Mouse (Mus musculus) left cerebral cortex, postnatal 14 days (tissue): ENCODE measurements around the gene Ptpn13. TPM values are rescaled to one million over a fixed set of nuclear protein-coding genes. Genes with fewer than 3 reads are reported as not detected.

Source experiments
- DNase-seq, 2 experiments: peaks; one replicate each; pipeline ENCODE4 v3.0.0; 2021 to 2022; ENCODE audit warnings: low spot score in 2 of 2, mixed read lengths in 1 of 2
- intact Hi-C: fragments of 180-260 bp; cut with DNase I; formaldehyde crosslinking; loops from one replicate; pipeline ENCODE4 v1.15.1; 2025
- total RNA-seq, 2 experiments: library from RNA; stranded (reverse); gene quantifications; 2 replicates each; pipeline ENCODE4 v1.2.3; 2021

The Ptpn13 gene
- total RNA-seq, 2 experiments from 2014 or later: 8.3 to 9.6 TPM

- no peak for DNase-seq
- intact Hi-C loops: no loop called here
These were observed 6.1 kb upstream of the Ptpn13 start for GRCm38 (mm10) chr5:103418886-103419285.

- no peak for DNase-seq
- intact Hi-C loops: no loop called here
These were observed 4.4 kb upstream of the Ptpn13 start for GRCm38 (mm10) chr5:103420568-103420967.

- intact Hi-C loops: no loop called here
These were observed 2.4 kb upstream of the Ptpn13 start for GRCm38 (mm10) chr5:103422609-103423008.

DNA sequence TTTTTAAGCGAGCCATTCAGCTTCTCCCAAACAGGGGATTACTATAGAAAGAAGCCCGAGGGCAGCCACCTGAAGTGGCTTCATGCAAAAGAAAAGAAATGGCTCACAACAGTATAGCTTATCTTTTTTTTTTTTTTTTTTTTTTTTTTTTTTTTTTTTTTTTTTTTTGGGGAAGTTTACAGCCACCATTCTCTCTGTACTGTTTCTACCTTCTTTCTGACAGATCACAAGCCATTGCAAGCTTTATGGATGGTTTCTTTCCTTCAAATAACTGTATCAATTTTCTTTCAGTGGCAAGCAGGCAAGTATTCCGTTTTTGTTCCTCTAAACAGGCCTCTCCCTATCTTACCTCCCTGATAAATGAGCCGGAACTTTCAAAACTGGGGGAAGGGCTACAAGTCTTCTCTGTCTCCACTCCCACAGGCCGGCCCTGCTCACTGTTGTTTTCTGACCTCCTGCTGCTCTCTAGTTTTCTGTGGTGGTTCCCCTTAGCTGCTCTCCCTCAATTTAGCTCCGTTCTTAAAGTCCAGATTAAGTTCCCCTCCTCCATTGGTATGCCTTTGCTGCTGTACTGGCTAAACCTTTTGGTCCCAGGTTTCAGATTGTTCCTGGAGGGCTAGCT, 1.6 kb upstream of the Ptpn13 start:
- intact Hi-C loops: no loop called here
- DNase-seq: no peak

More at GRCm38 (mm10) chr5:103422609-103423008, 2.4 kb upstream of the Ptpn13 start:
- no peak for DNase-seq

DNA sequence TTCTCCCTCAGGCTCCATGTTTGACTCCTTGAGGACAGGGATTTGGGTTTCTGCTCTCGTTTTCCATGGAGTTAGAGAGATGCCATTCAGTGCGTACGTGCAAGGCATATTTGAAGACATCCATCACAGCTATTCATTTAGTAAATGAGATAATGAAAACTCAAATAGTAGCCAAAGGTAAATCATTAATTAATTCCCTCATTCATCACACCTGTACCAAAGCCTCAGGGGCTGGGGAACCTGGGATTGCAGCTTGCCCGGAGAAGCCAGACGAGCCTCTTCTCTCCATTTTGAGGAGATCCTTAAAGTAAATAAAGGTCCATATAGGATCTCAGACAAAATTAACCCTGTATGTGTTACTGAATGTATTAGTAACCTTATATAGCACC, 1.1 kb upstream of the Ptpn13 start:
- intact Hi-C loops: no loop called here
- no peak for DNase-seq

- intact Hi-C loops: no loop called here
- DNase-seq: peak in 1 of 2 experiments; percentile 29
These were observed 505 bp downstream of the Ptpn13 start for GRCm38 (mm10) chr5:103425363-103426031.

GRCm38 (mm10) chr5:103426250-103426649, 1.3 kb downstream of the Ptpn13 start:
- intact Hi-C loops: no loop called here
- no peak for DNase-seq

DNA sequence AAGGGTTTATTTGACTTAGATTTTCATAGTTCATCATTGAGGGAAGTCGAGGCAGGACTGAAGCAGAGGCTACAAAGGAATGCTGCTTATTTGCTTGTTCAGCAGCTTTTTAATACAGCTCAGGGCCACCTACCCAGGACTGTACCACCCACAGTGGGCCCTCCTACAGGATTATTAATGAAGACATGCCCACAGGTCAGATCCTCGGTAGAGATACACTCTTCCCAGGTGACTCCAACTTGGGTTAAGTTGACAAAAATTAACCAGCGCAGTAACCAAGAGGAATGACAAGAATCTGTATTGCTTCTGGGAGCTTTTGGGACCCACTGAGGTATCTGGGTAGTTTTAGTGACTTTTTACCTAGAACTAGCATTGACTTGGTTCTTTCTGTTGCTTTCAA, 6.0 kb downstream of the Ptpn13 start:
- intact Hi-C loops: no loop called here
- DNase-seq: no peak

DNA sequence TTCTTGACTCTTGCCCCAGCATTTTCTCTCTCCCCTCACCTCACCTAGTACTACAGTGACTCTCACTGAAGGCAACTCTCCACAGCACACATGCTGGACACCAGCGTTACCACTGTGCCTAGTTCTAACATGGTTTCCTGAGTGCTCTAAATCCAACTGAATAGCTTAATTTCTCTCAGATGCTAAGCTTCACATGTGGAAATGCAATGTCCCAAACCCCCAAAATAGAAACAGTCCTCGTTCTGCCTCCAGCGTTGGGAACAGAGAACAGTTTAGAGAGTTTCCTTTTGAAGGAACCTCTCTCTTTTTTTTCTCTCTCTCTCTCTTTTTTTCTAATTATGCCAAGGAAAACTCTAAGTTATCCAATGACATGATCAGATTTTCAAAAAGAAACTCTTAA, 6.5 kb downstream of the Ptpn13 start:
- intact Hi-C loops: no loop called here
- no peak for DNase-seq

- no peak for DNase-seq
- intact Hi-C loops: no loop called here
These were observed 11.3 kb downstream of the Ptpn13 start for GRCm38 (mm10) chr5:103436039-103436944.

DNA sequence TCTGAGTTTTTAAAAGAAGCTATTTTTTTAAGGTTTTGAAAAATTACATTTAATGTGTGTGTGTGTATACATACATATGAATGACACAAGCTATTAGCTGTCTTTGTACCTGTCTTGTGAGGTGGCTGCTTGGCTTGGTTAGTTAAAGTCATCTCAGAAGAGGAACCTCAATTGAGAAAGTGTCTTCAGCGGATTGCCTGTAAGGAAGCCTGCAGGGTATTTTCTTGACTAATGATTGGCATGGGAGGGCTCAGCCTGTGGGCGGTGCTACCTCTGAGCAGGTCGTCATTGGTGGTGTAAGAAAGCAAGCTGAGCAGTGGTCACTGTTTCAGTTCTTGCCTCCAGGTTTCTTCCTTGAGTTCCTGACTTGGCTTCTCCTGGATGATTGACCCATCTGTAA, 12.7 kb downstream of the Ptpn13 start:
- intact Hi-C loops: no loop called here
- no peak for DNase-seq

DNA sequence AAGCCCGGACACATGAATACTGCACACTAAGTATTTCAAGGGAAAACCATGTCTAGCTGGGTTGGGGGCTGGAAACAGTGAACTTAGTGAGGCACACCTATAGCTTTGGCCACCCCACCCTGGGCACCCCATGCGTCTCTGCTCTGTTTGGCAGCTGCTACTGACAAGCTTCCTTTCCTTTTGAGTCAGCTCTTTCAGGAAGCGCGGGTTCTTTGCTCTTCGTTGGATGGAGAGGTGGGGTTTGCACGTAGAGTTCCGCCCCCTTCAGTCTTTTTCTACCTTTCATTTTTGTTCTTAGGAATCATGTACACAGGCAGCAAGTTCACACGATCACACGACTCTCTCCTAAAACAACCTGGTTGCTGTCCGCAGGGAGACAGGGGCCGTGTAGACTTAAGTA, 14.2 kb downstream of the Ptpn13 start:
- intact Hi-C loops: no loop called here
- DNase-seq: no peak

DNA sequence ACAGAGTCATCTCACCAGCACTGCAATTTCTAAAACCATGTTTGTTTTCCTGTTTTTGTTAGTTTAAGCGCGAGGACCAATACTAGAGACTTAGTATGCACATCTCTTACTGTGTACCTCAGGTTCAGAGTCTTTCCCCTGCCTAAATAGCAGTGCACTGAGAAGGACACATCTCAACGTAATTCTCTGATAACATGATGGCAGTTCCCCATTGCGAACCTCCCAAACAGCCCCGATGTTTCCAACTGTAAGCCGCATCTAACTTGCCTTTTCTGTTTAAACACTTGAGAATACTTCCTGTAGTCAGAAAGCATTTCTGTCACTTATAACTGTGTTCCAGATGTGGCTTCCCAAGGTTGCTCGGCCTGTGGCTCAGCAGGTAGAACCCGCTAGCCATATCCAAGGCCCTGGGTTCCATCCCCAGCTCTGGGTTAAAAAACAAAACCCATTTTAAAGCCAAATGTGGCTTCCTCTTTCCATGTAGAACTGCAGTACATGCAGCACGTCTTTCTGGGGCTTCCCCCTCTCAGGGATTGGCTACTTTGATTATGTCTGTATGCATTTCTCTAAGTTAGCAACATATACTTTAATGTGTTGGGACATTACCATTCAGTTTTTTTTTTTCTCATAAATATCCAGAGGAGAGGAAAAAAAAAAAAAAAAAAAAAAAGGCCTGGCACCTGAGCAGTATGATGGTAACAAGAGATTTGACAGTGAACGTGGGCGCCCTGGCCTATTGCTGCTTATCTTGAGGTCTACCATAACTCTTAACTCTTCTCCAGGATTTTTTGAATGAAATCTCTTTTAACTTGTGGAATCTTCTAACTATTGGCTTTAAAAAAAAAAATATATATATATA, 15.7 kb downstream of the Ptpn13 start:
- intact Hi-C loops: no loop called here
- DNase-seq: no peak

DNA sequence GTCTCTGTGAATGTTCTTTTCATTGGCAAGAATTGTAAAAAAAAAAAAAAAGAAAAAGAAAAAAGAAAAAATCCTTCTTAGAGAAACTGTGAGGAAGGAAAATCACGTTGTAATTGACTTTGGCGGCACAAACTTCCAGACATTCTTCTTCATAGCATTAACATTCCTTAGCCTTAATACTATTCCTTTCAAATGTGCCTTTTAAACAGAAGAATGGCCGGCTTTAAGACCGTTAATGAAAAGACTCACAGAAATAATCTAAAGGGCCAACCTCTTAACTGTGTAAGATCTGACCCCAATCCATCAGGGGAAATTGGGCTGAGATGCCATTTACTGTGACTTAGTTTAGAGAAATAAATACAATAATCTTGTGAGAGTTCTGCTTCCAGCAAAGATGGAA, 16.7 kb downstream of the Ptpn13 start:
- intact Hi-C loops: no loop called here

DNA sequence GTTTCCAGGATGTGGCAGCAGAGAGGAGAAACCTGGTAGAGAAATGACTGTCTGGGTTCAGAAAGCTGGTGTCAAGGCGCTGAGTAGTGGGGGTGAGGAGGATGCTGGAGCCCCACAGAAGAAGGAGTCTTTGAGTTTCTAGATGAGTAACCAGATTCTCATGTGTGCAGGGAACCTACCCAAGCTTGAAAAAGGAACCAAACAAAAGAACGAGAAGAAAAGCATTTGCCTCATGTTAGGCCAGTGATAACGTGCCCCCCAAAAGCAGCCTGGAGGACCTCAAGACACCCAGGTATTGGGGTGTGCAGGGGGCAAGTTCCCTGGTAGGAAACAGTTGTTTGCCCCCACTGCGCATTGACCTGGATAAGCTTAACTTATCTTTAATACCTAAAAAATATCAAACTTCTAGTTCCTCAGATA, 17.3 kb downstream of the Ptpn13 start:
- no peak for DNase-seq
- intact Hi-C loops: no loop called here

More for the DNA sequence above, 16.7 kb downstream of the Ptpn13 start:
- no peak for DNase-seq

DNA sequence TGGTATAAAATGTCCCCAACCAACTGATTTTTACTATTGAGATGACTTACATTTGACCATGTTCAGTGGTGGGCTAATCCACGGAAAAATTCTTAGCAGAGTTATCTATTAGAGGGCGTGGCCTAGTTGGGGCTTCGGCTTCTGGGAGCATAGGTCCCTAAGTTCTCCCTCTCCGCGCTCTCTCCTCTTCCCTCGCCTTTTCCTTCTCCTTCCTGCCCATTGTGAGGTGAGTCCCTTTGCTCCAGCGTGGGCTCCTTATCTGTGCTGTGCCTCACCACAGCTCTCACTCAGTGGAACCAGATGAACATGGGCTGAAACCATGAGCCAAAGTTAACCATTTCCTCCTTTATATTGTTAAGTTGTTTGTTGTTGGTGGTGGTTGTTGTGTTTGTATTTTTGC, 17.9 kb downstream of the Ptpn13 start:
- DNase-seq: no peak
- intact Hi-C loops: no loop called here

GRCm38 (mm10) chr5:103445383-103445782, 20.4 kb downstream of the Ptpn13 start:
- DNase-seq: no peak
- intact Hi-C loops: no loop called here

DNA sequence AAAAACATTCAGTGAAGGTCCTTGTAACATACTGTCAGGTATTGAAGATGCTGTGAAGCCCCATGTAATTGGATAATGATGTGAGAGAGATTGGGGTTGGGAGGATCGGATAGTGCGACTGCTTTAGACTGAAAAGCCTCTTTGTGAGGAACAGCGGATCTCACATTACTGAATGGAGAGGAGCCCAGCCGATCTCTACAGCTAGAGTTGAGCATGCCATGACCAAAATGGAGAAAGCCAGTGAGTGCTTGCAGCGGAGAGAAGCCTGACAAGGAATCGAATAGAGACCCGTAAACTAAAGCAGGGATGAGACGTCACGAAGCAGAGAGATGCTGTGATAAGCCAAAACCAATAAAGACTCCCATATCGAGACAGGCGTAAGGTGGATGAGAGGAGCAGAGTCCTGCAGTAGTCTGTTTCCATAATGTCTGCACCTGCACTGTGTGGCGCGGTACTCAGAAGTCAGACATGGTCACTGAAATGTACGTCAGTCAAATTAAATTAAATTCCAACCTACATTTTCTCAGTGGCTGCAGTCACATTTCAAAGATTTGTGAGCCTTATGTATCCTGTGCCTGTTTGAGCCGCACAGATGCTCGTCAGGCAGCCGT, 22.9 kb downstream of the Ptpn13 start:
- no peak for DNase-seq
- intact Hi-C loops: no loop called here

DNA sequence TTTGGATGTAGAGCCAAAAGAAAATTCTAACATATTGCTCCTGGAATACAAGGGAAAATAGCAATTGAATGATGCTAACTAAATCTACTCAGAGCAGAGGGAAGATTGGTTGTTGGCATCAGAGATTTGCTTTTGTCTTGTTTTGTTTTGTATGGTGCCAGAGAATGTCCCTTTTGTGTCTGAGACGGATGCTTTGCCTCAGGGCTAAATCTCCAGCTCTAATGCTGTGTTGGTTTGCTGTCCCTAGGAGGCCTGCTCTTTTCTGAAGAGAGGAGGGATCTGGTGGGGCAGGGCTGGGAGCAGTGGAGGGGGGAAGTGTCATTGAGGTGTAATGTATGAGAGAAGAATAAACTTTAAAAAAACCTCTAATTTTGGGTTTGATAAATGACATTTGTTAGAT, 23.5 kb downstream of the Ptpn13 start:
- no peak for DNase-seq
- intact Hi-C loops: no loop called here
